Mouse (Mus musculus): Measurements from ENCODE around the gene Acan.

- TF ChIP-seq CTCF (IDR thresholded peaks at IDR 0.05; ENCODE audit: borderline replicate concordance, extremely low read depth, insufficient read depth, insufficient read length) (no peak), POLR2A (IDR thresholded peaks at IDR 0.05; ENCODE audit: borderline replicate concordance, extremely low read depth, insufficient read depth, insufficient read length, poor library complexity, severe bottlenecking) (no peak)
Observed at GRCm38 (mm10) chr7:79123465-79123864, 70.2 kb downstream of the Acan start.
